Mouse (Mus musculus): ENCODE data around the gene Zfp830.

DNA sequence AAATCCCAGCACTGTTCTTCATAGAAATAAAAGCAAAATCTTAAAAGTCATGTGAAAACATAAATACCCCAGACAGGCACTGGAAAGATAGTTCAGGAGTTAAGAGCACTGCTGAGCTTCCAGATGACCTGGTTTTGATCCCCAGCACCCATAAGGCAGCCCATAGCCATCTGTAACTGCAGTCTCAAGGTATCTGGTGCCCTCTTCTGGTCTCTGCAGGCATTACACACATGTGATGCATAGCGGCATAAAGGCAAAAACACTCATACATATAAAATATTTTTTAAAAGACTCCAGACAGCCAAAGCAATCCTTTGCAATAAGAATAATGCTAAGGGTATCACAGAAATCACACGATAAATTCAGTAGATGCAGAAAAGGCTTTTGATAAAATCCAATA, 37.3 kb upstream of the Zfp830 start:
- TF ChIP-seq CTCF (IDR thresholded peaks at IDR 0.05; ENCODE audit: low read depth) (no peak), EP300 (IDR thresholded peaks at IDR 0.05; ENCODE audit: low read depth) (no peak)
